Mouse (Mus musculus): ENCODE data around the gene Lysmd3. TPM values are rescaled to one million over a fixed set of nuclear protein-coding genes. Genes with fewer than 3 reads are reported as not detected.

Lysmd3 gene
- total RNA-seq, 2 experiments from 2014 or later, result 10.2 to 14.6 TPM

GRCm38 (mm10) chr13:81675333-81675732 is 17.9 kb downstream of the Lysmd3 start:
- no peak for DNase-seq

GRCm38 (mm10) chr13:81683107-81683506 is 25.6 kb downstream of the Lysmd3 start:
- DNase-seq, result no peak

- DNase-seq, result no peak
Observed at GRCm38 (mm10) chr13:81684258-81684657, 26.8 kb downstream of the Lysmd3 start.

- no peak for DNase-seq
Observed at GRCm38 (mm10) chr13:81684884-81685283, 27.4 kb downstream of the Lysmd3 start.

GRCm38 (mm10) chr13:81689587-81689986 is 32.1 kb downstream of the Lysmd3 start:
- DNase-seq, result no peak

GRCm38 (mm10) chr13:81690477-81690876 is 33.0 kb downstream of the Lysmd3 start:
- no peak for DNase-seq

- DNase-seq, result peak; percentile 7 to 12
Observed at GRCm38 (mm10) chr13:81691606-81692005, 34.1 kb downstream of the Lysmd3 start.

- DNase-seq, result no peak
Observed at GRCm38 (mm10) chr13:81694446-81694845, 37.0 kb downstream of the Lysmd3 start.

GRCm38 (mm10) chr13:81703148-81703547 is 45.7 kb downstream of the Lysmd3 start:
- no peak for DNase-seq

GRCm38 (mm10) chr13:81703621-81704020 is 46.2 kb downstream of the Lysmd3 start:
- DNase-seq, result no peak

GRCm38 (mm10) chr13:81706311-81706710 is 48.8 kb downstream of the Lysmd3 start:
- DNase-seq, result no peak

- DNase-seq, result no peak
Observed at GRCm38 (mm10) chr13:81709805-81710204, 52.3 kb downstream of the Lysmd3 start.

- no peak for DNase-seq
Observed at GRCm38 (mm10) chr13:81710266-81710665, 52.8 kb downstream of the Lysmd3 start.

- peak; percentile 95 to 97 for DNase-seq
Observed at GRCm38 (mm10) chr13:81710775-81711545, 53.5 kb downstream of the Lysmd3 start, which contains the start of the genes Polr3g and Mblac2. Gene Polr3g (minus strand): TSS chr13:81711013. Gene Mblac2 (plus strand): TSS chr13:81711341.

GRCm38 (mm10) chr13:81711546-81712371 is 54.3 kb downstream of the Lysmd3 start:
- peak in 1 of 2 experiments; percentile 58 for DNase-seq

GRCm38 (mm10) chr13:81713896-81714295 is 56.4 kb downstream of the Lysmd3 start:
- no peak for DNase-seq

Other genes starting within 250 kb of the Lysmd3 start
- 1 to 10 TPM; 2.9 to 3.2 TPM for gene Adgrv1, start 24.5 kb upstream of the Lysmd3 start, total RNA-seq (2021)
- gene Polr3g, start 53.4 kb downstream of the Lysmd3 start, total RNA-seq (2021), result 1 to 10 TPM; 3.7 to 6.5 TPM
- 10 to 100 TPM; 20.2 to 23.1 TPM for gene Mblac2, start 53.7 kb downstream of the Lysmd3 start, total RNA-seq (2021)
- 100 to 1,000 TPM; 103 to 104 TPM for gene Cetn3, start 125.4 kb downstream of the Lysmd3 start, total RNA-seq (2021)